Mouse (Mus musculus) layer of hippocampus, postnatal 10 days (tissue): ENCODE measurements around the gene Fars2. TPM values are rescaled to one million over a fixed set of nuclear protein-coding genes. Genes with fewer than 3 reads are reported as not detected.

Source experiments
- DNase-seq, 2 experiments: peaks; one replicate each; pipeline ENCODE4 v3.0.0; 2021; ENCODE audit warnings: low spot score in 2 of 2
- total RNA-seq, 2 experiments: library from RNA; stranded (reverse); gene quantifications; 2 replicates each; pipeline ENCODE4 v1.2.3; 2021

Gene Fars2
- total RNA-seq, 2 experiments from 2014 or later, result 34.5 to 39.1 TPM

GRCm38 (mm10) chr13:36728509-36728908, 611.3 kb downstream of the Fars2 start:
- no peak for DNase-seq

DNA sequence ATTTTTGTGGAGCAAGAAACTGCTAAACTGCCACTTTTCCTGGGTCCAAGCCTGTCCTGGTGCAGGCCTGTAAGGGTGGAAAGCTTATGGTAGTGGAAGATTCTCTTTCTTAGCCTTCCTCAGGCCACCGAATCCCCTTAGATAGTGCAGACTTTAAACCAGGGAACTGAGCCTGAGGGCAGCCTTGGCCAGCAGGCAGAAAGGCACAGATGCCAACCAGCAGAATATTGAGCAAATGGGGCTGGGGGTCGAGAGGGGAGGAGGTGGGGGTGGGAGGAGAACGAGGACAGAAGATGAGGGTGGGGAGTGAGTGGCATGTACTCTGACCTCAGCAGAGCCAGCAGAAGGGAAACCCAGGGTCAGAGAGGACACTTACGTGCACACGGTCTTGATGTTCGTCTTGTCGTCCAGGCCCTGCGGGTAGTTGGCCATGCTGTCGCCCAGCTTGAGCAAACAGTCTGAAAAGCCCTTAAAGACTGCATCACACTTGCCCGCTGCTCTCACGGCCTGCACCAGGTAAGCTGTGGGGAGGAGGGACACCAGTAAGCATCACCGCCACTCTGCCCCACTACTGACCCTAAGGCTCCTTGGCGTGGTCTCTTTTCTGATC, 612.6 kb downstream of the Fars2 start:
- no peak for DNase-seq

- no peak for DNase-seq
Observed at GRCm38 (mm10) chr13:36730341-36730761, 613.1 kb downstream of the Fars2 start.

GRCm38 (mm10) chr13:36731016-36731930, 614.1 kb downstream of the Fars2 start:
- peak; percentile 51 to 58 for DNase-seq

DNA sequence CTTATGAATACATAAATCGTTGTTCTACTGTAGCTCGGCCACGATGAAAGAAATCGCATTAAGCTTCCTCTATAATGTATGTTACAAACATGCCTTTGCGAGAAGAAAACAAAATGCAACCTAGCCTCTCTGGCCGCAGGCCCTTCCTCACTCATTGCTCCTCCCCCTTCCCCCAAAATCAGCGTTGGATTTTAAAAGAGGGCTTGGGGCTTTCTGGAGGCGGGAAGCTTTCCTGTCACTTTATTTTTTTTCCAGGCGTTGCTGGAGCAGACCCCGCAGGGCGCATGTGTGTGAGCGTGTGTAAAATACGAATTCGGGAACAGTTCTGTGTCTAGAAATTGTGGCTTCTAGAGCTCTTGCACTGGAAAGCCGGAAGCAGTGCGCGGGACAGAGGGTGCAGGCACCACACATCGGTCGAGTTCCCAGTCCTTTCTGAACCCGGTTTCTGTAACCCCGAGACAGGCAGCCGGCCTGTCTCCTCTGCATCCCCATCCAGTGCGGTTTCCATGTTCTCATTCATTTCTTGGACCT, 614.8 kb downstream of the Fars2 start:
- peak; percentile 51 to 60 for DNase-seq

GRCm38 (mm10) chr13:36732891-36733490, 615.8 kb downstream of the Fars2 start:
- DNase-seq, result no peak

- DNase-seq, result no peak
Observed at GRCm38 (mm10) chr13:36733566-36733965, 616.4 kb downstream of the Fars2 start.

GRCm38 (mm10) chr13:36733989-36734690, 616.9 kb downstream of the Fars2 start:
- peak in 1 of 2 experiments; percentile 43 for DNase-seq

GRCm38 (mm10) chr13:36734731-36735571, 617.7 kb downstream of the Fars2 start, which contains the start of gene Nrn1:
TSS of gene Nrn1 (minus strand) at chr13:36735131.
- peak; percentile 67 to 74 for DNase-seq

- DNase-seq, result peak; percentile 78 to 84
Observed at GRCm38 (mm10) chr13:36735901-36736618, 618.8 kb downstream of the Fars2 start.

- DNase-seq, result no peak
Observed at GRCm38 (mm10) chr13:36736619-36736996, 619.4 kb downstream of the Fars2 start.

- no peak for DNase-seq
Observed at GRCm38 (mm10) chr13:36750056-36750455, 632.8 kb downstream of the Fars2 start.

- DNase-seq, result no peak
Observed at GRCm38 (mm10) chr13:36751861-36752260, 634.6 kb downstream of the Fars2 start.

DNA sequence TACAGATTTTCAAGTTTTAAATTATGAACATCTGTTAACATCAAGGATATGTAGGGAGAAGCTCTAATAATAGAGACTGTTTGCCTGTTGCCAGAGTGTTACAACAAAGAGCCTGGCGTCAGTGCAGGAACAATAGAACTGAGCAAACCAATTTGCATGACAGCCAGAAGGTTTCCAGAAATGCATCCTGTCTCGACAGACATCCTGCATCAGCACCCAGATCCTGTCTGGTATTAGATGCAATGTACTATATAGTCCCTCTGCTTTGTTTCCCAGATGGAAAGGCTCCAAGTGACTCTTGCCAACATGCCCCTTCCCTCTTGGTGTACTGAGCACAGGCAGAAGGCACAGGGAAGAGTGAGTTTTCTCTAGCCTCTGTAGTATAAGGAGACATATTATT, 649.6 kb downstream of the Fars2 start:
- peak in 1 of 2 experiments; percentile 36 for DNase-seq

Other genes with a start within 250 kb of the Fars2 start
- gene Rpp40, start 211.1 kb upstream of the Fars2 start, total RNA-seq, result 1 to 10 TPM; 4.0 to 5.0 TPM
- gene Ppp1r3g, start 158.6 kb upstream of the Fars2 start, total RNA-seq, result 10 to 100 TPM in 1 of 2 experiments, 1 to 10 TPM in 1; 8.7 to 10.0 TPM
- 10 to 100 TPM; 19.6 to 20.6 TPM for gene Lyrm4, start 114 bp downstream of the Fars2 start, total RNA-seq